Mouse (Mus musculus): Measurements from ENCODE around the gene Plk1.

DNA sequence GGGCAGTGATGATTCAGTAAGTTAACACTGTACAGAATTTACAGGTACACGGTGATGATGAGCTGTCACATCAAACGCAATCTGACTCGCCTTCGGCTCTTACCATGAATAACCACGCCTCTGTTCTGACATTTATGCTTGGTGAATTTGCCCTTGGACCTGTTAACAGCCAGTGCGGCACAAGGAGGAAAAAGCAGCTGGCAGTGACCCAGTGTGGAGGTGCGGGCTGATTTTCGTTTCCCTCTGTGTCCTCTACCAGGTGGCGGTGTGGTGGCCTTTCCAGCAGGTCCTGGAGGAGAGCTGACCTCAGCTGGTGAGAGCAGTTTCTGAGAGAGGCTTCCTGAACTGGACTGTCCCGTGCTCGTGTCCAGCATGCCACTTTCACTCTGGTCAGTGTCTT is 32.3 kb upstream of the Plk1 start:
- TF ChIP-seq POLR2A (IDR thresholded peaks at IDR 0.05; ENCODE audit: control insufficient read depth, extremely low read depth, insufficient read depth, low read length, poor library complexity) (no peak), CTCF (IDR thresholded peaks at IDR 0.05; ENCODE audit: borderline replicate concordance, control insufficient read depth, extremely low read depth, insufficient read depth, low read length, poor library complexity) (no peak)
